Mouse (Mus musculus): ENCODE measurements around the gene Gm20388.

- no peak for TF ChIP-seq CTCF (IDR thresholded peaks at IDR 0.05; ENCODE audit: low read depth, low read length)
- no peak for TF ChIP-seq GATA1 (IDR thresholded peaks at IDR 0.05; ENCODE audit: borderline replicate concordance, low read length)
Measured at GRCm38 (mm10) chr8:120297000-120297399, 386.4 kb downstream of the Gm20388 start.

Measured in G1E (cell line).